Mouse (Mus musculus) MEL (cell line): ENCODE measurements around the gene Fam102b. TPM values are rescaled to one million over a fixed set of nuclear protein-coding genes. Genes with fewer than 3 reads are reported as not detected.

Experiments used
- DNase-seq: peaks from one replicate; pipeline ENCODE4 v3.0.0; 2011; ENCODE audit warnings: low read depth, low spot score
- H3K27ac ChIP-seq: 2 replicates; pipeline ENCODE4 v1.5.1; 2012; ENCODE audit warnings: low read depth, mild to moderate bottlenecking, control low read depth, low read length, moderate library complexity; ENCODE audit not compliant: control insufficient read depth
- H3K27me3 ChIP-seq, 2 experiments: fragments of 150-350 bp in 1 of 2; sonication (generic) in 1 of 2; 2 replicates each; pipeline ENCODE4 v1.6.1; 2012; ENCODE audit warnings: low read length in 2 of 2, mild to moderate bottlenecking in 2 of 2, improper control_type of control experiment in 1 of 2, moderate library complexity in 1 of 2; ENCODE audit not compliant: insufficient read depth in 2 of 2, control insufficient read depth in 1 of 2
- H3K36me3 ChIP-seq, 2 experiments: 2 replicates each; pipeline ENCODE4 v1.6.1; 2012 to 2014; ENCODE audit warnings: low read length in 2 of 2, improper control_type of control experiment in 1 of 2, inconsistent platforms in 1 of 2, mild to moderate bottlenecking in 1 of 2; ENCODE audit not compliant: insufficient read depth in 2 of 2, control insufficient read depth in 1 of 2
- H3K4me1 ChIP-seq, 2 experiments: fragments of 150-350 bp in 1 of 2; sonication (generic) in 1 of 2; 2 replicates each; pipeline ENCODE4 v1.6.1; 2012; ENCODE audit warnings: low read length in 2 of 2, improper control_type of control experiment in 1 of 2, mild to moderate bottlenecking in 1 of 2; ENCODE audit not compliant: insufficient read depth in 2 of 2, control insufficient read depth in 1 of 2
- H3K4me3 ChIP-seq, 2 experiments: fragments of 150-350 bp in 1 of 2; sonication (generic) in 1 of 2; 2 replicates each; pipeline ENCODE4 v1.5.1; 2012; ENCODE audit warnings: low read depth in 2 of 2, low read length in 2 of 2, mild to moderate bottlenecking in 2 of 2, moderate library complexity in 2 of 2, control low read depth in 1 of 2, improper control_type of control experiment in 1 of 2; ENCODE audit not compliant: control insufficient read depth in 1 of 2, insufficient read depth in 1 of 2
- H3K79me2 ChIP-seq: 2 replicates; pipeline ENCODE4 v1.6.1; 2012; ENCODE audit warnings: mild to moderate bottlenecking, low read length, moderate library complexity; ENCODE audit not compliant: control insufficient read depth, poor library complexity, insufficient read depth
- H3K9ac ChIP-seq: 2 replicates; pipeline ENCODE4 v1.6.1; 2012; ENCODE audit warnings: low read depth, mild to moderate bottlenecking, control low read depth, low read length, moderate library complexity; ENCODE audit not compliant: control insufficient read depth, poor library complexity, severe bottlenecking
- H3K9me3 ChIP-seq: fragments of 150-350 bp; sonication (generic); replicated peaks from 2 replicates; pipeline ENCODE4 v1.6.1; 2012; ENCODE audit warnings: mild to moderate bottlenecking, low read length, improper control_type of control experiment, moderate library complexity; ENCODE audit not compliant: insufficient read depth
- BHLHE40 ChIP-seq: IDR thresholded peaks from 2 replicates; pipeline ENCODE4 v1.6.1; 2012; ENCODE audit warnings: low read depth, mild to moderate bottlenecking, inconsistent platforms, low read length, improper control_type of control experiment, borderline replicate concordance
- CHD1 ChIP-seq: IDR thresholded peaks from 2 replicates; pipeline ENCODE4 v1.6.1; 2012; ENCODE audit warnings: low read depth, mild to moderate bottlenecking, inconsistent platforms, low read length, improper control_type of control experiment
- CHD2 ChIP-seq: IDR thresholded peaks from 2 replicates; pipeline ENCODE4 v1.6.1; 2011; ENCODE audit warnings: low read length, improper control_type of control experiment
- CTCF ChIP-seq, 3 experiments: IDR thresholded peaks in 2 of 3; conservative IDR thresholded peaks in 1 of 3; 2 replicates each; pipeline ENCODE4 v1.5.1; 2011 to 2012; ENCODE audit warnings: low read length in 3 of 3, low read depth in 2 of 3, mild to moderate bottlenecking in 2 of 3, improper control_type of control experiment in 1 of 3, inconsistent platforms in 1 of 3, mixed read lengths in 1 of 3, moderate library complexity in 1 of 3; ENCODE audit not compliant: control insufficient read depth in 1 of 3, insufficient read depth in 1 of 3, poor library complexity in 1 of 3, severe bottlenecking in 1 of 3
- E2F4 ChIP-seq: IDR thresholded peaks from 2 replicates; pipeline ENCODE4 v1.6.1; 2011; ENCODE audit warnings: low read depth, low read length, improper control_type of control experiment, borderline replicate concordance
- EP300 ChIP-seq, 2 experiments: IDR thresholded peaks; 2 replicates each; pipeline ENCODE4 v1.6.1; 2011; ENCODE audit warnings: improper control_type of control experiment in 2 of 2, low read length in 2 of 2, low read depth in 1 of 2, mild to moderate bottlenecking in 1 of 2
- ETS1 ChIP-seq: IDR thresholded peaks from 2 replicates; pipeline ENCODE4 v1.6.1; 2012; ENCODE audit warnings: low read depth, mild to moderate bottlenecking, inconsistent platforms, low read length, improper control_type of control experiment, moderate library complexity
- GABPA ChIP-seq: IDR thresholded peaks from 2 replicates; pipeline ENCODE4 v1.6.1; 2012; ENCODE audit warnings: low read depth, mild to moderate bottlenecking, inconsistent platforms, low read length, improper control_type of control experiment, moderate library complexity
- GATA1 ChIP-seq: IDR thresholded peaks from 2 replicates; pipeline ENCODE4 v1.6.1; 2011; ENCODE audit warnings: low read depth, low read length, improper control_type of control experiment
- HCFC1 ChIP-seq: IDR thresholded peaks from 2 replicates; pipeline ENCODE4 v1.6.1; 2012; ENCODE audit warnings: low read depth, mild to moderate bottlenecking, inconsistent platforms, low read length, improper control_type of control experiment, moderate library complexity
- JUND ChIP-seq: IDR thresholded peaks from 2 replicates; pipeline ENCODE4 v1.6.1; 2011; ENCODE audit warnings: low read depth, mild to moderate bottlenecking, improper control_type of control experiment, low read length
- MAFK ChIP-seq: IDR thresholded peaks from 2 replicates; pipeline ENCODE4 v1.6.1; 2011; ENCODE audit warnings: low read depth, mild to moderate bottlenecking, low read length, improper control_type of control experiment, borderline replicate concordance
- MAX ChIP-seq: IDR thresholded peaks from 2 replicates; pipeline ENCODE4 v1.6.1; 2011; ENCODE audit warnings: low read length, improper control_type of control experiment
- MAZ ChIP-seq: IDR thresholded peaks from 2 replicates; pipeline ENCODE4 v1.6.1; 2012; ENCODE audit warnings: low read depth, mild to moderate bottlenecking, inconsistent platforms, low read length, improper control_type of control experiment
- MEF2A ChIP-seq: IDR thresholded peaks from 2 replicates; pipeline ENCODE4 v1.6.1; 2014; ENCODE audit warnings: low read depth, mild to moderate bottlenecking, inconsistent platforms, low read length, improper control_type of control experiment; ENCODE audit not compliant: poor library complexity, insufficient replicate concordance, severe bottlenecking; ENCODE audit errors: extremely low read depth
- MXI1 ChIP-seq: IDR thresholded peaks from 2 replicates; pipeline ENCODE4 v1.6.1; 2011; ENCODE audit warnings: mild to moderate bottlenecking, low read depth, low read length, improper control_type of control experiment
- MYB ChIP-seq: IDR thresholded peaks from 2 replicates; pipeline ENCODE4 v1.6.1; 2011; ENCODE audit warnings: mild to moderate bottlenecking, low read depth, low read length, improper control_type of control experiment
- MYC ChIP-seq: IDR thresholded peaks from 2 replicates; pipeline ENCODE4 v1.6.1; 2011; ENCODE audit warnings: low read depth, mild to moderate bottlenecking, low read length, improper control_type of control experiment, moderate library complexity
- NELFE ChIP-seq: IDR thresholded peaks from 2 replicates; pipeline ENCODE4 v1.6.1; 2011; ENCODE audit warnings: low read depth, low read length, improper control_type of control experiment
- NRF1 ChIP-seq: IDR thresholded peaks from 2 replicates; pipeline ENCODE4 v1.6.1; 2014; ENCODE audit warnings: low read depth, mild to moderate bottlenecking, inconsistent platforms, low read length, improper control_type of control experiment, moderate library complexity; ENCODE audit not compliant: poor library complexity, insufficient read depth, severe bottlenecking
- POLR2A ChIP-seq, 2 experiments: IDR thresholded peaks; 2 replicates each; pipeline ENCODE4 v1.6.1; 2011 to 2012; ENCODE audit warnings: low read length in 2 of 2, mild to moderate bottlenecking in 2 of 2, control low read depth in 1 of 2, improper control_type of control experiment in 1 of 2, low read depth in 1 of 2, moderate library complexity in 1 of 2; ENCODE audit not compliant: control insufficient read depth in 1 of 2, insufficient read depth in 1 of 2, poor library complexity in 1 of 2
- POLR2AphosphoS2 ChIP-seq: IDR thresholded peaks from 2 replicates; pipeline ENCODE4 v1.6.1; 2011; ENCODE audit warnings: low read length, improper control_type of control experiment
- POLR2AphosphoS5 ChIP-seq: IDR thresholded peaks from 2 replicates; pipeline ENCODE4 v1.6.1; 2012; ENCODE audit warnings: low read depth, borderline replicate concordance, mild to moderate bottlenecking, inconsistent platforms, low read length, moderate library complexity, mixed read lengths
- RAD21 ChIP-seq: IDR thresholded peaks from 2 replicates; pipeline ENCODE4 v1.6.1; 2011; ENCODE audit warnings: mild to moderate bottlenecking, low read depth, low read length, improper control_type of control experiment
- RCOR1 ChIP-seq: IDR thresholded peaks from 2 replicates; pipeline ENCODE4 v1.6.1; 2012; ENCODE audit warnings: low read depth, mild to moderate bottlenecking, inconsistent platforms, low read length, improper control_type of control experiment
- SIN3A ChIP-seq: IDR thresholded peaks from 2 replicates; pipeline ENCODE4 v1.6.1; 2012; ENCODE audit warnings: low read length, improper control_type of control experiment, inconsistent platforms
- SMC3 ChIP-seq: IDR thresholded peaks from 2 replicates; pipeline ENCODE4 v1.6.1; 2011; ENCODE audit warnings: low read depth, low read length, improper control_type of control experiment
- TAL1 ChIP-seq: IDR thresholded peaks from 2 replicates; pipeline ENCODE4 v1.6.1; 2012; ENCODE audit warnings: mild to moderate bottlenecking, inconsistent platforms, low read length, moderate library complexity, mixed read lengths
- TBP ChIP-seq: IDR thresholded peaks from 2 replicates; pipeline ENCODE4 v1.8.0; 2011; ENCODE audit warnings: low read depth, low read length, improper control_type of control experiment
- TCF12 ChIP-seq: IDR thresholded peaks from 2 replicates; pipeline ENCODE4 v1.6.1; 2014; ENCODE audit warnings: low read depth, mild to moderate bottlenecking, inconsistent platforms, low read length, improper control_type of control experiment, moderate library complexity
- UBTF ChIP-seq: IDR thresholded peaks from 2 replicates; pipeline ENCODE4 v1.6.1; 2012; ENCODE audit warnings: low read depth, mild to moderate bottlenecking, inconsistent platforms, low read length, improper control_type of control experiment, moderate library complexity, borderline replicate concordance; ENCODE audit not compliant: insufficient read depth
- USF1 ChIP-seq: IDR thresholded peaks from 2 replicates; pipeline ENCODE4 v1.6.1; 2014; ENCODE audit warnings: low read depth, mild to moderate bottlenecking, inconsistent platforms, low read length, improper control_type of control experiment, moderate library complexity
- USF2 ChIP-seq, 2 experiments: IDR thresholded peaks; 2 replicates each; pipeline ENCODE4 v1.6.1; 2011 to 2012; ENCODE audit warnings: improper control_type of control experiment in 2 of 2, low read length in 2 of 2, borderline replicate concordance in 1 of 2, inconsistent platforms in 1 of 2, low read depth in 1 of 2, mild to moderate bottlenecking in 1 of 2; ENCODE audit not compliant: insufficient read depth in 1 of 2
- ZC3H11A ChIP-seq: IDR thresholded peaks from 2 replicates; pipeline ENCODE4 v1.6.1; 2012; ENCODE audit warnings: low read depth, mild to moderate bottlenecking, inconsistent platforms, low read length, improper control_type of control experiment
- ZMIZ1 ChIP-seq: IDR thresholded peaks from 2 replicates; pipeline ENCODE4 v1.6.1; 2012; ENCODE audit warnings: low read depth, mild to moderate bottlenecking, inconsistent platforms, low read length, improper control_type of control experiment, moderate library complexity
- ZNF384 ChIP-seq: IDR thresholded peaks from 2 replicates; pipeline ENCODE4 v1.6.1; 2012; ENCODE audit warnings: low read depth, mild to moderate bottlenecking, inconsistent platforms, low read length, improper control_type of control experiment
- polyA plus RNA-seq, 2 experiments: library from polyadenylated mRNA; stranded (reverse) in 1 of 2; unstranded in 1 of 2; fragments of >175 nt in 1 of 2; fragments of >200 nt in 1 of 2; gene quantifications; 2 replicates each; pipeline versions ENCODE4 v1.2.1 to v1.2.4; 2012; ENCODE audit warnings: low replicate concordance in 2 of 2, low read depth in 1 of 2; ENCODE audit not compliant: insufficient read length in 2 of 2, insufficient read depth in 1 of 2, missing spikeins in 1 of 2
- total RNA-seq: library from RNA; depleted of rRNA; stranded (reverse); fragments of 300-350 nt; gene quantifications from 2 replicates; pipeline ENCODE4 v1.2.3, GENCODE M21; 2012; rRNA removed

The Fam102b gene
- total RNA-seq = 13.0 and 14.1 TPM in 2 replicates
- 10 to 100 TPM; 10.4 to 26.9 TPM for polyA plus RNA-seq

- Histone ChIP-seq H3K9me3 (no peaks in the 10 kb centered on the region), H3K27me3 (no peaks in the 10 kb centered on the region), H3K27ac (peak within 1 kb of the TSS; percentile 84), H3K9ac (peak within 1 kb of the TSS; percentile 87), H3K4me3 (peak within 1 kb of the TSS; percentile 64 to 98), H3K4me1 (peaks cover 0 to 6% of the 10 kb centered on the region in 2 experiments; a peak in 3 of 4 replicates), H3K36me3 (peaks cover 0 to 8% of the 10 kb centered on the region in 2 experiments; a peak in 2 of 4 replicates), H3K79me2 (no peaks in the 10 kb centered on the region; the same call in 1 of the 2 replicates)
- peak; percentile 92 for DNase-seq
- TF ChIP-seq RCOR1 (peak; percentile 51; the same call in 1 of the 2 replicates), JUND (no peak), MYB (no peak), RAD21 (no peak), USF2 (IDR thresholded peaks at IDR 0.05; ENCODE audit: borderline replicate concordance in 1 of 2, insufficient read depth in 1 of 2, low read depth in 1 of 2, low read length in 2 of 2) (no peak), POLR2AphosphoS5 (no peak), USF1 (no peak), MAFK (no peak), EP300 (IDR thresholded peaks at IDR 0.05; ENCODE audit: low read depth in 1 of 2, low read length in 2 of 2) (peak in 1 of 2 experiments; percentile 18; a peak in 1 of 4 replicates), MAX (peak; percentile 65), ETS1 (no peak; the same call in 1 of the 2 replicates), MAZ (peak; percentile 42; the same call in 1 of the 2 replicates), SIN3A (peak; percentile 82), CHD1 (no peak), MEF2A (no peak), ZNF384 (peak; percentile 79), HCFC1 (peak; percentile 62), ZMIZ1 (no peak), POLR2A (IDR thresholded peaks at IDR 0.05; ENCODE audit: control insufficient read depth in 1 of 2, insufficient read depth in 1 of 2, low read depth in 1 of 2, low read length in 2 of 2, poor library complexity in 1 of 2) (peak; percentile 48 to 51; a peak in 2 of 4 replicates), TAL1 (no peak), E2F4 (no peak), CTCF (IDR thresholded peaks at IDR 0.05 in 2 of 3, conservative IDR thresholded peaks at IDR 0.05 in 1 of 3; ENCODE audit: control insufficient read depth in 1 of 3, insufficient read depth in 1 of 3, low read depth in 2 of 3, low read length in 3 of 3, poor library complexity in 1 of 3, severe bottlenecking in 1 of 3) (peak in 2 of 3 experiments; percentile 75 to 80; a peak in 5 of 6 replicates), GATA1 (no peak), TBP (peak; percentile 41; the same call in 1 of the 2 replicates), CHD2 (peak; percentile 54; the same call in 1 of the 2 replicates), POLR2AphosphoS2 (no peak), ZC3H11A (no peak), TCF12 (0 out of 2 replicates have a peak, but pooled peaks have one; percentile 24), SMC3 (no peak), MYC (0 out of 2 replicates have a peak, but pooled peaks have one; percentile 67), UBTF (peak; percentile 87; the same call in 1 of the 2 replicates), NELFE (peak; percentile 57), MXI1 (peak; percentile 95), NRF1 (peak; percentile 22; the same call in 1 of the 2 replicates), GABPA (no peak), BHLHE40 (peak; percentile 73)
Measured at GRCm38 (mm10) chr3:109027515-109027987, at the start of gene Fam102b. Fam102b (minus strand) TSS chr3:109027607.
